Mouse (Mus musculus) WW6 (cell line): ENCODE measurements around the gene 4933406M09Rik.

Experiments
- DNase-seq: peaks from one replicate; pipeline ENCODE4 v3.0.0-alpha.2; 2013; ENCODE audit warnings: low read depth, low spot score

Gene 4933406M09Rik

GRCm38 (mm10) chr1:134433002-134433401 lies 47.3 kb downstream of the 4933406M09Rik start:
- DNase-seq = no peak

- DNase-seq = no peak
Observed at GRCm38 (mm10) chr1:134433473-134433872, 47.7 kb downstream of the 4933406M09Rik start.

- DNase-seq = peak; percentile 70
Observed at GRCm38 (mm10) chr1:134435414-134435813, 49.7 kb downstream of the 4933406M09Rik start.

GRCm38 (mm10) chr1:134440437-134440836 lies 54.7 kb downstream of the 4933406M09Rik start:
- DNase-seq = no peak
